Mouse (Mus musculus) limb, embryonic 14.5 days (tissue): Measurements from ENCODE around the gene Pskh1. TPM values are rescaled to one million over a fixed set of nuclear protein-coding genes. Genes with fewer than 3 reads are reported as not detected.

Experiments
- ATAC-seq: fragments of 200-750 bp; cut with Nextera tagmentation; 2 replicates; pipeline ENCODE4 v1.8.0; 2017; ENCODE audit warnings: low read depth, moderate number of reproducible peaks, moderate TSS enrichment; ENCODE audit not compliant: low FRiP score
- DNase-seq: peaks from one replicate; pipeline ENCODE4 v3.0.0-alpha.2; 2015; ENCODE audit warnings: low spot score
- H3K27ac ChIP-seq: fragments of 300-500 bp; sonication (generic); replicated peaks from 2 replicates; pipeline ENCODE4 v1.5.1; 2014; ENCODE audit warnings: low read depth, mild to moderate bottlenecking, low read length, moderate library complexity, mixed read lengths
- H3K27me3 ChIP-seq: fragments of 300-500 bp; sonication (generic); 2 replicates; pipeline ENCODE4 v1.6.1; 2014; ENCODE audit warnings: low read length, mixed read lengths; ENCODE audit not compliant: control insufficient read depth, insufficient read depth
- H3K36me3 ChIP-seq: fragments of 300-500 bp; sonication (generic); 2 replicates; pipeline ENCODE4 v1.6.1; 2014; ENCODE audit warnings: mild to moderate bottlenecking, low read length, moderate library complexity, mixed read lengths; ENCODE audit not compliant: control insufficient read depth, insufficient read depth
- H3K4me1 ChIP-seq: fragments of 300-500 bp; sonication (generic); 2 replicates; pipeline ENCODE4 v1.6.1; 2014; ENCODE audit warnings: antibody characterized with exemption, low read length, mixed read lengths; ENCODE audit not compliant: control insufficient read depth, insufficient read depth
- H3K4me2 ChIP-seq: fragments of 300-500 bp; sonication (generic); replicated peaks from 2 replicates; pipeline ENCODE4 v1.6.1; 2014; ENCODE audit warnings: low read depth, mild to moderate bottlenecking, low read length, moderate library complexity; ENCODE audit not compliant: severe bottlenecking
- H3K4me3 ChIP-seq: fragments of 300-500 bp; sonication (generic); replicated peaks from 2 replicates; pipeline ENCODE4 v1.5.1; 2014; ENCODE audit warnings: low read length
- H3K9ac ChIP-seq: fragments of 300-500 bp; sonication (generic); 2 replicates; pipeline ENCODE4 v1.6.1; 2014; ENCODE audit warnings: mild to moderate bottlenecking, low read depth, low read length, moderate library complexity; ENCODE audit not compliant: severe bottlenecking
- H3K9me3 ChIP-seq: fragments of 300-500 bp; sonication (generic); 2 replicates; pipeline ENCODE4 v1.6.1; 2016; ENCODE audit warnings: low read length; ENCODE audit not compliant: control insufficient read depth
- POLR2A ChIP-seq: fragments of 200-500 bp; IDR thresholded peaks from 2 replicates; pipeline ENCODE4 v1.8.0; 2012; ENCODE audit warnings: inconsistent platforms, mild to moderate bottlenecking, moderate library complexity, borderline replicate concordance; ENCODE audit not compliant: insufficient read depth, insufficient read length; ENCODE audit errors: extremely low read depth
- WGBS: fragments of 180-500 bp; shearing (Covaris S2); extraction: QIAGEN DNeasy Blood & Tissue Kit; methylation state at CpG from one replicate; pipeline ENCODE4 v1.1.7; 2014; 5-methylcytosine and 5-hydroxymethylcytosine counted together
- microRNA-seq: library from miRNA; unstranded; fragments of <30 nt; microRNA quantifications from one replicate; pipeline ENCODE4, GENCODE M21; 2016
- polyA plus RNA-seq, 2 experiments: library from polyadenylated mRNA; depleted of rRNA in 1 of 2; stranded (reverse) in 1 of 2; unstranded in 1 of 2; fragments of >200 nt; fragmentation: Nextera tagmentation in 1 of 2; extraction: Ambion mirVana in 1 of 2; gene quantifications; 2 replicates each; pipeline versions ENCODE4 v1.2.1 to v1.2.3; 2012 to 2014

Pskh1 gene
- polyA plus RNA-seq, 2 experiments, result 33.1 to 57.2 TPM

DNA sequence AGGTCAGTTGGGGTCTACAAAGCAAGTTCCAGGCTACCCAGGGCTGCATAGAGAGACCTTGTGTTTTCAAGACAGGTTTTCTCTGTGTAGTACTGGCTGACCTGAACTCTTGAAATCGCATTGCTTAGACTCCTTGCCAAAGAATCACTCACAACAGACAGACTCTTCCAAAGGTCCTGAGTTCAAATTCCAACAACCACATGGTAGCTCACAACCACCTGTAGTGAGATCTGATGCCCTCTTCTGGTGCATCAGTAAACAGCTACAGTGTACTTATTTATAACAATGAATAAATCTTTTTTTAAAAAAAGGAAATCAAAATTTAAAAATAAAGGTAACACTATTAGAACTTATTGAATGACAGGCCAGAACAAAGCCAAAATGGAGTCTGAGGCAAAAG lies 80.9 kb downstream of the Pskh1 start:
- no peaks in the 10 kb centered on the region for H3K36me3 ChIP-seq
- ATAC-seq, result no peak
- no peaks in the 10 kb centered on the region for H3K27me3 ChIP-seq
- H3K4me1 ChIP-seq, result no peaks in the 10 kb centered on the region
- no peak overlapping the region for H3K4me3 ChIP-seq
- H3K27ac ChIP-seq, result no peak overlapping the region
- TF ChIP-seq POLR2A, result no peak
- no peak overlapping the region for H3K9ac ChIP-seq
- H3K4me2 ChIP-seq, result no peak overlapping the region
- 87% methylated on average over 1 of the region's 1 CpGs for WGBS
- no peak for DNase-seq
- no peaks in the 10 kb centered on the region for H3K9me3 ChIP-seq

Small RNA genes lying within 50 kb of the gene (microRNA-seq; reads per million reads assigned to microRNA genes)
- gene Mir7074, result not detected

Other genes with a start within 250 kb of the Pskh1 start
- gene Carmil2, start 214.2 kb upstream of the Pskh1 start, polyA plus RNA-seq (2012; rRNA removed), result 2.1 and 2.3 TPM in 2 replicates
- gene Carmil2, start 214.2 kb upstream of the Pskh1 start, polyA plus RNA-seq (2014; fragmentation: Nextera tagmentation; extraction: Ambion mirVana), result 0.63 and 0.66 TPM in 2 replicates
- gene Acd, start 199.3 kb upstream of the Pskh1 start, polyA plus RNA-seq (2012; rRNA removed), result 52.8 and 68.4 TPM in 2 replicates
- gene Acd, start 199.3 kb upstream of the Pskh1 start, polyA plus RNA-seq (2014; fragmentation: Nextera tagmentation; extraction: Ambion mirVana), result 62.0 and 72.1 TPM in 2 replicates
- 17.9 and 28.4 TPM in 2 replicates for gene Pard6a, start 199.3 kb upstream of the Pskh1 start, polyA plus RNA-seq (2012; rRNA removed)
- 18.4 and 19.3 TPM in 2 replicates for gene Pard6a, start 199.3 kb upstream of the Pskh1 start, polyA plus RNA-seq (2014; fragmentation: Nextera tagmentation; extraction: Ambion mirVana)
- gene 4933405L10Rik, start 192.8 kb upstream of the Pskh1 start, polyA plus RNA-seq (2012; rRNA removed), result 0.18 TPM in 1 of 2 replicates, not detected in the other
- gene 4933405L10Rik, start 192.8 kb upstream of the Pskh1 start, polyA plus RNA-seq (2014; fragmentation: Nextera tagmentation; extraction: Ambion mirVana), result 0.29 TPM in 1 of 2 replicates, not detected in the other
- gene Enkd1, start 192.2 kb upstream of the Pskh1 start, polyA plus RNA-seq (2012; rRNA removed), result 43.3 and 45.4 TPM in 2 replicates
- 19.8 and 22.8 TPM in 2 replicates for gene Enkd1, start 192.2 kb upstream of the Pskh1 start, polyA plus RNA-seq (2014; fragmentation: Nextera tagmentation; extraction: Ambion mirVana)
- gene Gfod2, start 141.8 kb upstream of the Pskh1 start, polyA plus RNA-seq (2012; rRNA removed), result 10.5 and 11.7 TPM in 2 replicates
- gene Gfod2, start 141.8 kb upstream of the Pskh1 start, polyA plus RNA-seq (2014; fragmentation: Nextera tagmentation; extraction: Ambion mirVana), result 13.6 and 17.7 TPM in 2 replicates
- gene Ranbp10, start 73.1 kb upstream of the Pskh1 start, polyA plus RNA-seq (2012; rRNA removed), result 31.3 and 37.4 TPM in 2 replicates
- gene Ranbp10, start 73.1 kb upstream of the Pskh1 start, polyA plus RNA-seq (2014; fragmentation: Nextera tagmentation; extraction: Ambion mirVana), result 12.2 and 15.0 TPM in 2 replicates
- 0.06 and 0.19 TPM in 2 replicates for gene Tsnaxip1, start 72.7 kb upstream of the Pskh1 start, polyA plus RNA-seq (2012; rRNA removed)
- gene Tsnaxip1, start 72.7 kb upstream of the Pskh1 start, polyA plus RNA-seq (2014; fragmentation: Nextera tagmentation; extraction: Ambion mirVana), result 0.18 and 0.62 TPM in 2 replicates
- 92.2 and 98.0 TPM in 2 replicates for gene Cenpt, start 47.2 kb upstream of the Pskh1 start, polyA plus RNA-seq (2012; rRNA removed)
- 41.5 and 45.7 TPM in 2 replicates for gene Cenpt, start 47.2 kb upstream of the Pskh1 start, polyA plus RNA-seq (2014; fragmentation: Nextera tagmentation; extraction: Ambion mirVana)
- gene Thap11, start 45.3 kb upstream of the Pskh1 start, polyA plus RNA-seq (2012; rRNA removed), result 70.7 and 83.1 TPM in 2 replicates
- gene Thap11, start 45.3 kb upstream of the Pskh1 start, polyA plus RNA-seq (2014; fragmentation: Nextera tagmentation; extraction: Ambion mirVana), result 62.5 and 68.4 TPM in 2 replicates
- gene Nutf2, start 39.9 kb upstream of the Pskh1 start, polyA plus RNA-seq (2012; rRNA removed), result 239 and 249 TPM in 2 replicates
- 259 and 271 TPM in 2 replicates for gene Nutf2, start 39.9 kb upstream of the Pskh1 start, polyA plus RNA-seq (2014; fragmentation: Nextera tagmentation; extraction: Ambion mirVana)
- gene Edc4, start 19.6 kb upstream of the Pskh1 start, polyA plus RNA-seq (2012; rRNA removed), result 91.8 and 127 TPM in 2 replicates
- 39.6 and 49.1 TPM in 2 replicates for gene Edc4, start 19.6 kb upstream of the Pskh1 start, polyA plus RNA-seq (2014; fragmentation: Nextera tagmentation; extraction: Ambion mirVana)
- 2.2 TPM in 2 replicates for gene Nrn1l, start 6.9 kb upstream of the Pskh1 start, polyA plus RNA-seq (2012; rRNA removed)
- 0.45 and 1.1 TPM in 2 replicates for gene Nrn1l, start 6.9 kb upstream of the Pskh1 start, polyA plus RNA-seq (2014; fragmentation: Nextera tagmentation; extraction: Ambion mirVana)
- 4.1 and 5.7 TPM in 2 replicates for gene Ctrl, start 33.4 kb downstream of the Pskh1 start, polyA plus RNA-seq (2012; rRNA removed)
- gene Ctrl, start 33.4 kb downstream of the Pskh1 start, polyA plus RNA-seq (2014; fragmentation: Nextera tagmentation; extraction: Ambion mirVana), result 0.88 and 1.7 TPM in 2 replicates
- 31.8 and 45.8 TPM in 2 replicates for gene Psmb10, start 38.0 kb downstream of the Pskh1 start, polyA plus RNA-seq (2012; rRNA removed)
- 37.8 and 38.8 TPM in 2 replicates for gene Psmb10, start 38.0 kb downstream of the Pskh1 start, polyA plus RNA-seq (2014; fragmentation: Nextera tagmentation; extraction: Ambion mirVana)
- gene Lcat, start 42.9 kb downstream of the Pskh1 start, polyA plus RNA-seq (2012; rRNA removed), result 15.9 and 18.5 TPM in 2 replicates
- 1.9 and 3.0 TPM in 2 replicates for gene Lcat, start 42.9 kb downstream of the Pskh1 start, polyA plus RNA-seq (2014; fragmentation: Nextera tagmentation; extraction: Ambion mirVana)
- 116 and 135 TPM in 2 replicates for gene Slc12a4, start 65.7 kb downstream of the Pskh1 start, polyA plus RNA-seq (2012; rRNA removed)
- gene Slc12a4, start 65.7 kb downstream of the Pskh1 start, polyA plus RNA-seq (2014; fragmentation: Nextera tagmentation; extraction: Ambion mirVana), result 46.0 and 56.2 TPM in 2 replicates
- gene Dpep3, start 79.0 kb downstream of the Pskh1 start, polyA plus RNA-seq (2012; rRNA removed), result not detected in 2 replicates
- gene Dpep3, start 79.0 kb downstream of the Pskh1 start, polyA plus RNA-seq (2014; fragmentation: Nextera tagmentation; extraction: Ambion mirVana), result 0.11 TPM in 1 of 2 replicates, not detected in the other
- 24.4 and 25.6 TPM in 2 replicates for gene Dus2, start 90.9 kb downstream of the Pskh1 start, polyA plus RNA-seq (2012; rRNA removed)
- gene Dus2, start 90.9 kb downstream of the Pskh1 start, polyA plus RNA-seq (2014; fragmentation: Nextera tagmentation; extraction: Ambion mirVana), result 22.4 and 25.0 TPM in 2 replicates
- gene Dpep2nb, start 105.5 kb downstream of the Pskh1 start, polyA plus RNA-seq (2012; rRNA removed), result 0.05 TPM in 1 of 2 replicates, not detected in the other
- gene Dpep2nb, start 105.5 kb downstream of the Pskh1 start, polyA plus RNA-seq (2014; fragmentation: Nextera tagmentation; extraction: Ambion mirVana), result 0.17 TPM in 1 of 2 replicates, not detected in the other
- gene Ddx28, start 111.4 kb downstream of the Pskh1 start, polyA plus RNA-seq (2012; rRNA removed), result 12.9 and 14.9 TPM in 2 replicates
- gene Ddx28, start 111.4 kb downstream of the Pskh1 start, polyA plus RNA-seq (2014; fragmentation: Nextera tagmentation; extraction: Ambion mirVana), result 17.2 and 19.5 TPM in 2 replicates
- 27.2 and 31.6 TPM in 2 replicates for gene Nfatc3, start 158.4 kb downstream of the Pskh1 start, polyA plus RNA-seq (2012; rRNA removed)
- 7.8 and 9.6 TPM in 2 replicates for gene Nfatc3, start 158.4 kb downstream of the Pskh1 start, polyA plus RNA-seq (2014; fragmentation: Nextera tagmentation; extraction: Ambion mirVana)
- gene Esrp2, start 236.5 kb downstream of the Pskh1 start, polyA plus RNA-seq (2012; rRNA removed), result 29.5 and 34.3 TPM in 2 replicates
- 38.8 and 38.9 TPM in 2 replicates for gene Esrp2, start 236.5 kb downstream of the Pskh1 start, polyA plus RNA-seq (2014; fragmentation: Nextera tagmentation; extraction: Ambion mirVana)
- 13.7 and 15.0 TPM in 2 replicates for gene Pla2g15, start 250.0 kb downstream of the Pskh1 start, polyA plus RNA-seq (2012; rRNA removed)
- gene Pla2g15, start 250.0 kb downstream of the Pskh1 start, polyA plus RNA-seq (2014; fragmentation: Nextera tagmentation; extraction: Ambion mirVana), result 6.3 and 7.8 TPM in 2 replicates